ENCODE assay signal across 8 mouse cellular contexts in genomic region chr16:17147391-17147929, GRCm38 (mm10). TPM values are rescaled to one million over a fixed set of nuclear protein-coding genes. Genes with fewer than 3 reads are reported as not detected.
DNase-seq lines count a peak whose midpoint lies in the region; ATAC-seq and TF ChIP-seq lines count a peak whose summit lies in the region.

No protein-coding gene starts in this region.

- TF ChIP-seq CTCF in heart, adult 2 months (IDR thresholded peaks at IDR 0.05), result no peak
- TF ChIP-seq CTCF in ES-Bruce4 (IDR thresholded peaks at IDR 0.05; ENCODE audit: low read depth, low read length), result no peak
- no peak for TF ChIP-seq CTCF in liver, embryonic 14.5 days (IDR thresholded peaks at IDR 0.05; ENCODE audit: low read depth)

- no peaks in the 10 kb centered on the region for H3K9me3 ChIP-seq in ES-Bruce4 (replicated peaks; ENCODE audit: control insufficient read depth, insufficient read depth, low read length, poor library complexity, severe bottlenecking)
- H3K9me3 ChIP-seq in embryonic facial prominence, embryonic 11.5 days (replicated peaks; ENCODE audit: control insufficient read depth, low read length), result no peaks in the 10 kb centered on the region
- H3K9me3 ChIP-seq in intestine, embryonic 15.5 days, result no peaks in the 10 kb centered on the region
- no peaks in the 10 kb centered on the region for H3K9me3 ChIP-seq in liver, embryonic 14.5 days (ENCODE audit: control insufficient read depth, low read length)
- H3K9me3 ChIP-seq in neural tube, embryonic 13.5 days, result no peaks in the 10 kb centered on the region

- intact Hi-C loops in heart, adult 2 months (cut with DNase I), result loop anchor here (2.0 kb wide), 1 partner anchor 53 kb away; no protein-coding TSS in a partner anchor

- H3K9ac ChIP-seq in heart, adult 2 months (ENCODE audit: low read depth, low read length), result peak overlapping the region; percentile 61
- H3K9ac ChIP-seq in ES-Bruce4 (ENCODE audit: low read depth, poor library complexity, severe bottlenecking), result peak overlapping the region; percentile 66
- H3K9ac ChIP-seq in embryonic facial prominence, embryonic 11.5 days (replicated peaks; ENCODE audit: low read length), result peak overlapping the region; percentile 53
- H3K9ac ChIP-seq in intestine, embryonic 15.5 days, result peak overlapping the region; percentile 57
- H3K9ac ChIP-seq in liver, embryonic 14.5 days (replicated peaks), result peak overlapping the region; percentile 66
- peak overlapping the region; percentile 70 for H3K9ac ChIP-seq in neural tube, embryonic 13.5 days

- H3K4me1 ChIP-seq in heart, adult 2 months (ENCODE audit: control insufficient read depth, insufficient read depth, low read length), result no peaks in the 10 kb centered on the region
- no peaks in the 10 kb centered on the region for H3K4me1 ChIP-seq in ES-Bruce4 (ENCODE audit: control insufficient read depth, insufficient read depth, low read length)
- H3K4me1 ChIP-seq in embryonic facial prominence, embryonic 11.5 days (ENCODE audit: control insufficient read depth, insufficient read depth, low read length), result peaks cover 8% of the 10 kb centered on the region
- peaks cover 17% of the 10 kb centered on the region for H3K4me1 ChIP-seq in intestine, embryonic 15.5 days (replicated peaks)
- peaks cover 2 to 10% of the 10 kb centered on the region in 2 experiments; a peak in 3 of 4 replicates for H3K4me1 ChIP-seq in liver, embryonic 14.5 days (replicated peaks; ENCODE audit: control insufficient read depth in 2 of 2, insufficient read depth in 2 of 2, low read length in 1 of 2)
- H3K4me1 ChIP-seq in neural tube, embryonic 13.5 days (replicated peaks), result peaks cover 17% of the 10 kb centered on the region

- TF ChIP-seq POLR2A in heart, adult 2 months (IDR thresholded peaks at IDR 0.05; ENCODE audit: insufficient read depth, low read depth, low read length), result no peak
- no peak for TF ChIP-seq POLR2A in ES-Bruce4 (IDR thresholded peaks at IDR 0.05; ENCODE audit: insufficient read depth, low read length)

- no peaks in the 10 kb centered on the region for H3K27me3 ChIP-seq in heart, adult 2 months (ENCODE audit: control insufficient read depth, insufficient read depth, low read length)
- no peaks in the 10 kb centered on the region for H3K27me3 ChIP-seq in ES-Bruce4 (ENCODE audit: control insufficient read depth, insufficient read depth, low read length, poor library complexity, severe bottlenecking)
- H3K27me3 ChIP-seq in embryonic facial prominence, embryonic 11.5 days (ENCODE audit: control insufficient read depth, insufficient read depth, low read length), result peaks cover 3% of the 10 kb centered on the region; the same call in 1 of the 2 replicates
- no peaks in the 10 kb centered on the region for H3K27me3 ChIP-seq in intestine, embryonic 15.5 days (replicated peaks)
- no peaks in the 10 kb centered on the region for H3K27me3 ChIP-seq in liver, embryonic 14.5 days (ENCODE audit: control insufficient read depth, insufficient read depth, low read length)
- H3K27me3 ChIP-seq in neural tube, embryonic 13.5 days, result peaks cover 7% of the 10 kb centered on the region

- H3K36me3 ChIP-seq in heart, adult 2 months (ENCODE audit: control insufficient read depth, insufficient read depth, low read length), result no peaks in the 10 kb centered on the region
- peaks cover 1% of the 10 kb centered on the region; the same call in 1 of the 2 replicates for H3K36me3 ChIP-seq in ES-Bruce4 (ENCODE audit: control insufficient read depth, insufficient read depth, low read length, poor library complexity, severe bottlenecking)
- H3K36me3 ChIP-seq in embryonic facial prominence, embryonic 11.5 days (replicated peaks; ENCODE audit: control insufficient read depth, insufficient read depth, low read depth, low read length), result no peaks in the 10 kb centered on the region
- no peaks in the 10 kb centered on the region for H3K36me3 ChIP-seq in intestine, embryonic 15.5 days
- peaks cover 7% of the 10 kb centered on the region for H3K36me3 ChIP-seq in liver, embryonic 14.5 days (replicated peaks; ENCODE audit: control insufficient read depth, insufficient read depth, low read depth)
- peaks cover 20% of the 10 kb centered on the region for H3K36me3 ChIP-seq in neural tube, embryonic 13.5 days

- no peak overlapping the region for H3K27ac ChIP-seq in heart, adult 2 months
- H3K27ac ChIP-seq in ES-Bruce4 (ENCODE audit: insufficient read depth, low read length), result no peak overlapping the region
- no peak overlapping the region for H3K27ac ChIP-seq in embryonic facial prominence, embryonic 11.5 days (replicated peaks; ENCODE audit: low read depth, low read length)
- peak overlapping the region; percentile 75 for H3K27ac ChIP-seq in intestine, embryonic 15.5 days
- H3K27ac ChIP-seq in liver, embryonic 14.5 days, result no peak overlapping the region
- peak overlapping the region; percentile 78; the same call in 1 of the 2 replicates for H3K27ac ChIP-seq in neural tube, embryonic 13.5 days (replicated peaks)

- no peaks in the 10 kb centered on the region for H3K79me2 ChIP-seq in heart, adult 2 months (replicated peaks; ENCODE audit: control insufficient read depth, insufficient read depth, low read length)

- WGBS in heart, adult 2 months, result 3% methylated on average over 41 of the region's 41 CpGs
- WGBS in embryonic facial prominence, embryonic 11.5 days, result under 1% methylated on average over 41 of the region's 41 CpGs
- under 1% methylated on average over 41 of the region's 41 CpGs for WGBS in intestine, embryonic 15.5 days
- WGBS in liver, embryonic 14.5 days (ENCODE audit: insufficient replicate concordance), result under 1% methylated on average over 41 of the region's 41 CpGs
- WGBS in neural tube, embryonic 13.5 days, result under 1% methylated on average over 41 of the region's 41 CpGs

- no peak for ATAC-seq in embryonic facial prominence, embryonic 11.5 days (replicated peaks; ENCODE audit: insufficient number of reproducible peaks, low FRiP score, low TSS enrichment, low read depth)
- peak; percentile 50 for ATAC-seq in intestine, embryonic 15.5 days
- peak; percentile 17; the same call in 1 of the 2 replicates for ATAC-seq in liver, embryonic 14.5 days (ENCODE audit: insufficient read depth)
- peak; percentile 59 for ATAC-seq in neural tube, embryonic 13.5 days (ENCODE audit: low read depth)

- H3K4me2 ChIP-seq in embryonic facial prominence, embryonic 11.5 days (ENCODE audit: low read depth, low read length), result peak overlapping the region; percentile 94
- peak overlapping the region; percentile 94 for H3K4me2 ChIP-seq in intestine, embryonic 15.5 days (replicated peaks)
- H3K4me2 ChIP-seq in liver, embryonic 14.5 days (ENCODE audit: low read depth), result peak overlapping the region; percentile 99
- H3K4me2 ChIP-seq in neural tube, embryonic 13.5 days, result peak overlapping the region; percentile 95

- peak in 1 of 2 experiments; percentile 16 for DNase-seq in heart, adult 2 months
- no peak for DNase-seq in heart, adult 8-10 months (ENCODE audit: low spot score)
- peak; percentile 38 for DNase-seq in embryonic facial prominence, embryonic 11.5 days (ENCODE audit: low spot score)
- DNase-seq in liver, embryonic 14.5 days (ENCODE audit: low read depth in 3 of 3, low spot score in 3 of 3), result no peak
- no peak for DNase-seq in gastrocnemius, postnatal 4 days (ENCODE audit: low spot score in 2 of 2)

- H3K4me3 ChIP-seq in heart, adult 2 months, result peak overlapping the region; percentile 74
- peak overlapping the region; percentile 69 for H3K4me3 ChIP-seq in ES-Bruce4 (ENCODE audit: low read depth, low read length)
- H3K4me3 ChIP-seq in embryonic facial prominence, embryonic 11.5 days (ENCODE audit: low read depth, low read length), result peak overlapping the region; percentile 55
- peak overlapping the region; percentile 64 for H3K4me3 ChIP-seq in intestine, embryonic 15.5 days (replicated peaks)
- H3K4me3 ChIP-seq in liver, embryonic 14.5 days (ENCODE audit: insufficient read depth in 1 of 2, low read depth in 2 of 2, low read length in 2 of 2), result peak overlapping the region; percentile 58 to 73
- peak overlapping the region; percentile 66 for H3K4me3 ChIP-seq in neural tube, embryonic 13.5 days

- no peak for TF ChIP-seq EP300 in heart, adult 2 months (IDR thresholded peaks at IDR 0.05; ENCODE audit: insufficient read depth, low read depth, low read length)
- 0 out of 2 replicates have a peak, but pooled peaks have one; percentile 20 for TF ChIP-seq EP300 in ES-Bruce4 (IDR thresholded peaks at IDR 0.05; ENCODE audit: insufficient read depth, low read depth, low read length)
- no peak for TF ChIP-seq EP300 in liver, embryonic 14.5 days (IDR thresholded peaks at IDR 0.05; ENCODE audit: low read depth)

RNA-seq across cellular contexts. Expression of gene Ccdc116, which starts 0.4 kb away (rescaled TPM):
- total RNA-seq in heart, adult 2 months (2021), result under 1 TPM in 1 of 2 experiments, not detected in 1; 0.14 TPM
- 0.35 TPM in 2 replicates for polyA plus RNA-seq in heart, adult 2 months (2012; rRNA removed)
- total RNA-seq in heart, adult 8-10 months (2022), result under 1 TPM in 2 of 4 experiments, not detected in 2; 0.31 to 0.33 TPM
- polyA plus RNA-seq in ES-Bruce4 (2011; ENCODE audit: insufficient read depth, insufficient read length, low read depth, missing spikeins), result 1.5 and 1.7 TPM in 2 replicates
- polyA plus RNA-seq in embryonic facial prominence, embryonic 11.5 days (2014; fragmentation: Nextera tagmentation; extraction: Ambion mirVana), result 0.24 and 0.49 TPM in 2 replicates
- polyA plus RNA-seq in intestine, embryonic 15.5 days (2015; fragmentation: Nextera tagmentation; extraction: Ambion mirVana), result 1.9 and 2.3 TPM in 2 replicates
- 0.92 and 1.0 TPM in 2 replicates for polyA plus RNA-seq in liver, embryonic 14.5 days (2012; rRNA removed)
- polyA plus RNA-seq in liver, embryonic 14.5 days (2014; fragmentation: Nextera tagmentation; extraction: Ambion mirVana), result 0.37 and 0.51 TPM in 2 replicates
- 2.3 and 2.5 TPM in 2 replicates for polyA plus RNA-seq in neural tube, embryonic 13.5 days (2015; fragmentation: Nextera tagmentation; extraction: Ambion mirVana)
- 1 to 10 TPM in 1 of 2 experiments, under 1 TPM in 1; 0.26 to 1.6 TPM for total RNA-seq in gastrocnemius, postnatal 4 days (2021)

RNA-seq across cellular contexts. Expression of gene Ydjc, which starts 3.0 kb away (rescaled TPM):
- total RNA-seq in heart, adult 2 months (2021), result 1 to 10 TPM; 2.4 to 2.5 TPM
- polyA plus RNA-seq in heart, adult 2 months (2012; rRNA removed), result 1.9 and 3.3 TPM in 2 replicates
- total RNA-seq in heart, adult 8-10 months (2022), result 1 to 10 TPM; 1.8 to 2.6 (median 2.3) TPM
- 15.3 and 15.5 TPM in 2 replicates for polyA plus RNA-seq in ES-Bruce4 (2011; ENCODE audit: insufficient read depth, insufficient read length, low read depth, missing spikeins)
- polyA plus RNA-seq in embryonic facial prominence, embryonic 11.5 days (2014; fragmentation: Nextera tagmentation; extraction: Ambion mirVana), result 6.2 and 8.8 TPM in 2 replicates
- polyA plus RNA-seq in intestine, embryonic 15.5 days (2015; fragmentation: Nextera tagmentation; extraction: Ambion mirVana), result 33.5 and 35.1 TPM in 2 replicates
- 10.2 and 10.8 TPM in 2 replicates for polyA plus RNA-seq in liver, embryonic 14.5 days (2012; rRNA removed)
- 7.9 and 9.6 TPM in 2 replicates for polyA plus RNA-seq in liver, embryonic 14.5 days (2014; fragmentation: Nextera tagmentation; extraction: Ambion mirVana)
- polyA plus RNA-seq in neural tube, embryonic 13.5 days (2015; fragmentation: Nextera tagmentation; extraction: Ambion mirVana), result 31.1 and 39.7 TPM in 2 replicates
- 1 to 10 TPM in 1 of 2 experiments, under 1 TPM in 1; 0.61 to 1.1 TPM for total RNA-seq in gastrocnemius, postnatal 4 days (2021)

RNA-seq across cellular contexts. Expression of gene Sdf2l1, which starts 15.3 kb away (rescaled TPM):
- total RNA-seq in heart, adult 2 months (2021), result 10 to 100 TPM; 19.1 to 22.5 TPM
- 8.9 and 11.6 TPM in 2 replicates for polyA plus RNA-seq in heart, adult 2 months (2012; rRNA removed)
- 10 to 100 TPM; 11.8 to 26.0 (median 12.9) TPM for total RNA-seq in heart, adult 8-10 months (2022)
- 21.0 and 26.1 TPM in 2 replicates for polyA plus RNA-seq in ES-Bruce4 (2011; ENCODE audit: insufficient read depth, insufficient read length, low read depth, missing spikeins)
- 57.2 and 65.8 TPM in 2 replicates for polyA plus RNA-seq in embryonic facial prominence, embryonic 11.5 days (2014; fragmentation: Nextera tagmentation; extraction: Ambion mirVana)
- polyA plus RNA-seq in intestine, embryonic 15.5 days (2015; fragmentation: Nextera tagmentation; extraction: Ambion mirVana), result 134 and 192 TPM in 2 replicates
- polyA plus RNA-seq in liver, embryonic 14.5 days (2012; rRNA removed), result 22.4 and 23.3 TPM in 2 replicates
- 38.3 and 41.0 TPM in 2 replicates for polyA plus RNA-seq in liver, embryonic 14.5 days (2014; fragmentation: Nextera tagmentation; extraction: Ambion mirVana)
- 51.1 and 67.2 TPM in 2 replicates for polyA plus RNA-seq in neural tube, embryonic 13.5 days (2015; fragmentation: Nextera tagmentation; extraction: Ambion mirVana)
- 1 to 10 TPM; 8.0 to 10.0 TPM for total RNA-seq in gastrocnemius, postnatal 4 days (2021)

RNA-seq across cellular contexts. Expression of gene 2610318N02Rik, which starts 22.5 kb away (rescaled TPM):
- total RNA-seq in heart, adult 2 months (2021), result not detected
- polyA plus RNA-seq in heart, adult 2 months (2012; rRNA removed), result 1.1 and 1.3 TPM in 2 replicates
- total RNA-seq in heart, adult 8-10 months (2022), result not detected
- polyA plus RNA-seq in ES-Bruce4 (2011; ENCODE audit: insufficient read depth, insufficient read length, low read depth, missing spikeins), result 44.0 and 55.6 TPM in 2 replicates
- polyA plus RNA-seq in embryonic facial prominence, embryonic 11.5 days (2014; fragmentation: Nextera tagmentation; extraction: Ambion mirVana), result 107 and 108 TPM in 2 replicates
- polyA plus RNA-seq in intestine, embryonic 15.5 days (2015; fragmentation: Nextera tagmentation; extraction: Ambion mirVana), result 34.5 and 39.0 TPM in 2 replicates
- polyA plus RNA-seq in liver, embryonic 14.5 days (2012; rRNA removed), result 18.8 and 21.5 TPM in 2 replicates
- 15.2 and 16.7 TPM in 2 replicates for polyA plus RNA-seq in liver, embryonic 14.5 days (2014; fragmentation: Nextera tagmentation; extraction: Ambion mirVana)
- polyA plus RNA-seq in neural tube, embryonic 13.5 days (2015; fragmentation: Nextera tagmentation; extraction: Ambion mirVana), result 25.8 and 26.0 TPM in 2 replicates
- total RNA-seq in gastrocnemius, postnatal 4 days (2021), result 1 to 10 TPM; 1.5 to 3.0 TPM

RNA-seq across cellular contexts. Expression of gene Ppil2, which starts 36.4 kb away (rescaled TPM):
- 10 to 100 TPM; 33.1 to 39.1 TPM for total RNA-seq in heart, adult 2 months (2021)
- 49.3 and 77.6 TPM in 2 replicates for polyA plus RNA-seq in heart, adult 2 months (2012; rRNA removed)
- 10 to 100 TPM; 36.2 to 39.6 (median 38.1) TPM for total RNA-seq in heart, adult 8-10 months (2022)
- polyA plus RNA-seq in ES-Bruce4 (2011; ENCODE audit: insufficient read depth, insufficient read length, low read depth, missing spikeins), result 128 and 139 TPM in 2 replicates
- polyA plus RNA-seq in embryonic facial prominence, embryonic 11.5 days (2014; fragmentation: Nextera tagmentation; extraction: Ambion mirVana), result 129 and 142 TPM in 2 replicates
- polyA plus RNA-seq in intestine, embryonic 15.5 days (2015; fragmentation: Nextera tagmentation; extraction: Ambion mirVana), result 121 and 129 TPM in 2 replicates
- 29.1 and 33.4 TPM in 2 replicates for polyA plus RNA-seq in liver, embryonic 14.5 days (2012; rRNA removed)
- 46.1 and 50.5 TPM in 2 replicates for polyA plus RNA-seq in liver, embryonic 14.5 days (2014; fragmentation: Nextera tagmentation; extraction: Ambion mirVana)
- 154 and 157 TPM in 2 replicates for polyA plus RNA-seq in neural tube, embryonic 13.5 days (2015; fragmentation: Nextera tagmentation; extraction: Ambion mirVana)
- total RNA-seq in gastrocnemius, postnatal 4 days (2021), result 10 to 100 TPM; 48.2 to 56.1 TPM

Comparison
In these comparisons a context has a peak if more than half of its experiments do, and no peak if none do; other contexts are left out.
1. H3K27ac ChIP-seq: peak in intestine, embryonic 15.5 days (single experiment) and neural tube, embryonic 13.5 days (single experiment); none in heart, adult 2 months (single experiment), ES-Bruce4 (single experiment), embryonic facial prominence, embryonic 11.5 days (single experiment) and liver, embryonic 14.5 days (single experiment).
2. Peak in every context shown above with its lines, with median percentiles within 50 percentile points of each other: H3K4me3 ChIP-seq, H3K9ac ChIP-seq and H3K4me2 ChIP-seq.